Mouse (Mus musculus): Measurements from ENCODE around the gene 1700074P13Rik. TPM values are rescaled to one million over a fixed set of nuclear protein-coding genes. Genes with fewer than 3 reads are reported as not detected.

Gene 1700074P13Rik
- polyA plus RNA-seq, 1 experiment from 2014 or later, result not detected

Other genes with a start within 250 kb of the 1700074P13Rik start
- gene Moxd2, start 53.1 kb downstream of the 1700074P13Rik start, polyA plus RNA-seq (2016; fragmentation: Nextera tagmentation; extraction: Ambion mirVana), result not detected in 2 replicates
- not detected in 2 replicates for gene Prss58, start 40.2 kb downstream of the 1700074P13Rik start, polyA plus RNA-seq (2016; fragmentation: Nextera tagmentation; extraction: Ambion mirVana)
- gene Gm4744, start 11.3 kb upstream of the 1700074P13Rik start, polyA plus RNA-seq (2016; fragmentation: Nextera tagmentation; extraction: Ambion mirVana), result not detected in 2 replicates
- not detected in 2 replicates for gene 1810009J06Rik, start 24.2 kb upstream of the 1700074P13Rik start, polyA plus RNA-seq (2016; fragmentation: Nextera tagmentation; extraction: Ambion mirVana)
- gene Gm2663, start 58.9 kb upstream of the 1700074P13Rik start, polyA plus RNA-seq (2016; fragmentation: Nextera tagmentation; extraction: Ambion mirVana), result not detected in 2 replicates
- gene 2210010C04Rik, start 95.0 kb upstream of the 1700074P13Rik start, polyA plus RNA-seq (2016; fragmentation: Nextera tagmentation; extraction: Ambion mirVana), result not detected in 2 replicates